Mouse (Mus musculus) testis, postnatal 10 days (tissue): ENCODE measurements around the gene Kdelc1.

Source experiments
- DNase-seq: peaks from one replicate; pipeline ENCODE4 v3.0.0; 2021; ENCODE audit warnings: low spot score

Kdelc1 gene

GRCm38 (mm10) chr1:44063439-44063838 lies 55.2 kb downstream of the Kdelc1 start:
- no peak for DNase-seq

DNA sequence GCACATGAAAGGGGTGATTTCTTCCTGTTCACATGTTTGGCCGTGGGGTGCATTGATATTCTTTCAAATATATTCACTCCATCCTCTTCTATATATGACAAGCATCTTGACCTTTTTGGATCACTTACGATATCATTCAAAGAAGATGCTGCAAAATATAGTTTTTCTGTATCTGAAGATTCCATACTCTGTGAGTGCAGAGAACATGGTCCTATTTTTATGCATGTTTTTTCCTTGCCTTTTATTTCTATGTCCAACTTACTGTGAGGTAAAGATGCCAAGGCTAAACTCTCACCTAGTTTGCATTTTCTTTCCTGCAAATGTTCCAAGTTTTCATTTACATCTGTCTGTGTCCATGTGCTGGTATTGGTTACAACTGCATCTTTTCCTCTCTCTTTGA lies 56.8 kb downstream of the Kdelc1 start, which contains the start of gene Gm8251:
Gene Gm8251, minus strand, starts transcription at position 101 of the 400 bp plus-strand sequence.
- DNase-seq: no peak

- no peak for DNase-seq
Measured at GRCm38 (mm10) chr1:44057805-44058204, 60.8 kb downstream of the Kdelc1 start.
